Mouse (Mus musculus): ENCODE data around the gene Rab3a. TPM values are rescaled to one million over a fixed set of nuclear protein-coding genes. Genes with fewer than 3 reads are reported as not detected.
A peak's percentile ranks its signal among the peaks of the same experiment; 100 is the strongest.

Gene Rab3a
- polyA plus RNA-seq, 1 experiment from 2014 or later = 180 TPM

DNA sequence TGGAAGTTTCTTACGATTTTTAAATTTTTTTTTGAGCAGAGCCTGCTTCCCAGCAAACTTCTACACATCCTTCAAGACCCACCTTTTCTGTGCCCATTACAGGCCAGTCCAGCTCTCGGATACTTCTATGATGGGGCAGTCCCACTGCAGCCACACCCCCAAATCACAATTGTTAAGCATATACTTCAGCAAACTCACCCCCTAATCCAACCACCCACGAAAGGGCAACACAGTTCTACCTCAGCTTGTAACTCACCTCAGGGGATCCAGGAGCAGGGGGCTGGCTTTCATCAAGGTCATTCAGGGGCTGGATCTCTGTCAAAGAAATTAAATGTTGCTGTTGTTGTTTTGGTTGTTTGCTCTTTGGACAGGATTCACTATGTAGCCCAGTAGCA lies 32.6 kb downstream of the Rab3a start:
- Histone ChIP-seq H3K4me1 (peaks cover 19% of the 10 kb centered on the region), H3K9me3 (replicated peaks) (no peaks in the 10 kb centered on the region), H3K36me3 (ENCODE audit: poor library complexity, severe bottlenecking) (peaks cover 70% of the 10 kb centered on the region), H3K4me2 (no peak overlapping the region), H3K27ac (no peak overlapping the region), H3K9ac (no peak overlapping the region), H3K4me3 (no peak overlapping the region), H3K27me3 (0 out of 2 replicates have a peak, but pooled peaks cover 8% of the 10 kb centered on the region)
- 88% methylated on average over 3 of the region's 3 CpGs for WGBS
- ATAC-seq = no peak

DNA sequence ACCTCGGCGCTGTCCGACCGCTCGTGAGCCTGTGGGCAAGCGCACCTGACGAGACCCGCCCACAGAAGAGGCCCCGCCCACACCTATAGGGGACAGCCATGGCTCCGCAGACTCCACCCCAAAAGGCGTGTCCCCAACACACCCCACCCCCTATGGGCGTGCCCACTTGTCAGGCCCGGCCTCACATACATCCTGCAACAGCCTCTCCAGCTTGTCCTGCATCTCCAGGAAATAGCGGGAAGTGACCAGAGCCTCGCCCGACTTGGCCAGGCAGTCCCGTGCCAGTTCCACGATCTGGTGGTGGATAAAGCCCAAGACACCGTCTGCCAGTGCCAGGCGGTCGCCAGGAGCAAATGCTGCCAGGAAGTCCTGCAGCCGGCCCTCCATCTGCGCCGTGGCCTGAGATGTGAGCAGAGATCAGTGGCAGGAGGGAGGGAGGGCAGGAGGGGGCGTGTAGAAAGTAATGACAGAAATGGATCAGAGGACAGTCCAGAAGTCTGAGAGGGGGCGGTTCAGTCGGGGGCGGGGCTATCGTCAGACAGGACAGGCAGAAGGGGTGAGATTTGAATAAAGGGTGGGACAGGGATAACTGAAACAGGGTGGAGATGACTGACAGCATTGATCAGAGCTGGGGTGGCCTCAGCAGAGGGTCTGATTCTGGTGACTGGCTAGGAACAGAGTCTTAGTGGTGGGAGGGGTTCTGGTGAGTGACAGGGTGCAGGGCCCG lies 33.6 kb downstream of the Rab3a start:
- H3K4me1 ChIP-seq = peaks cover 28% of the 10 kb centered on the region
- 22% methylated on average over 30 of the region's 30 CpGs for WGBS
- H3K36me3 ChIP-seq (ENCODE audit: poor library complexity, severe bottlenecking) = peaks cover 63% of the 10 kb centered on the region
- no peak for ATAC-seq
- no peak overlapping the region for H3K4me3 ChIP-seq
- H3K9me3 ChIP-seq (replicated peaks) = no peaks in the 10 kb centered on the region
- no peak overlapping the region for H3K27ac ChIP-seq
- no peak overlapping the region for H3K9ac ChIP-seq
- H3K27me3 ChIP-seq = 0 out of 2 replicates have a peak, but pooled peaks cover 8% of the 10 kb centered on the region
- H3K4me2 ChIP-seq = no peak overlapping the region

DNA sequence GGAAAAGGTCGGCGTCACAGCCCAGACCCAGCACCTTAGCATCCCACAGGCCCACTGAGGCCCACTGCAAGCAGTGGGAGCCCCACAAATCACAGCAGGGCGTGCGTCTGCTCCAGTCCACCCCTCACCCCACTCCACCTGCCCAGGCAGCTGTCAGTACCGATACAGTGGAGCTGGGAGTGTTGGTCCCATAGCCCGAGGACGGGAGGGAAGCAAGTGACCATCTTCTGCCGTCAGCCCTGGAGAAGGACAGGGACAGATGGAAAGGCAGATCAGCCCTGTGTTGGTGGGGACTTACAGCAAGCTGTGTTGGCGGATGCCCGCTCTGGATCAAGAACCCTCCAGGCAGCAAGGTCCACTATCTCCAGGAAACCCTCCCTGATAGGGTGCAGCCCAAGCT lies 34.6 kb downstream of the Rab3a start:
- ATAC-seq = no peak
- no peak overlapping the region for H3K4me3 ChIP-seq
- H3K27me3 ChIP-seq = 0 out of 2 replicates have a peak, but pooled peaks cover 8% of the 10 kb centered on the region
- H3K4me1 ChIP-seq = peaks cover 33% of the 10 kb centered on the region
- H3K4me2 ChIP-seq = no peak overlapping the region
- 0 out of 2 replicates have a peak overlapping the region, but pooled peaks have one; percentile 2 for H3K9ac ChIP-seq
- no peaks in the 10 kb centered on the region for H3K9me3 ChIP-seq (replicated peaks)
- peaks cover 54% of the 10 kb centered on the region for H3K36me3 ChIP-seq (ENCODE audit: poor library complexity, severe bottlenecking)
- no peak overlapping the region for H3K27ac ChIP-seq
- whole genome bisulfite sequencing = 79% methylated on average over 10 of the region's 10 CpGs

DNA sequence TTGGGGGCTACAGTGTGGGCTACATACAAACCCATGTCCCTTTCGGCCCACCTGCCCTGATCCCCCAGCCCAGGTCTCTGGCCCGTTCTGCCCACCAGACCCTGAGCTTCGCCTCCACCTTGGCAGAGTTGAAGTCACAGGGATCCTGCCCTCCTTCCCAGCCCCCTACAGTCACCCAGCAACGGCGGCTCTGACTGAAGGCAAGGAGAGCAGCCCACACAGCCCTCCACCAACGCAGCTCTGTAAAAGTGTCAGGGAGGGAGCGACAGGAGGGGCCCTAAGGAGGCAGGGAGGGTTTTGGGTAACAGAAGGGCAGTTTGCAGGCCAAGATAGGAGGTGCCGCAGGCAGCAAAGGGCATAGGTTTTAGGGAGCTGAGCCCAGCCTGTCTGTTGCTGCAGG lies 36.4 kb downstream of the Rab3a start:
- Histone ChIP-seq H3K4me3 (no peak overlapping the region), H3K4me1 (peaks cover 33% of the 10 kb centered on the region), H3K9me3 (replicated peaks) (no peaks in the 10 kb centered on the region), H3K36me3 (ENCODE audit: poor library complexity, severe bottlenecking) (peaks cover 38% of the 10 kb centered on the region), H3K4me2 (peak overlapping the region; percentile 83), H3K27ac (no peak overlapping the region), H3K27me3 (peaks cover 16% of the 10 kb centered on the region; the same call in 1 of the 2 replicates), H3K9ac (peak overlapping the region; percentile 81)
- 66% methylated on average over 8 of the region's 8 CpGs for WGBS
- no peak for ATAC-seq

DNA sequence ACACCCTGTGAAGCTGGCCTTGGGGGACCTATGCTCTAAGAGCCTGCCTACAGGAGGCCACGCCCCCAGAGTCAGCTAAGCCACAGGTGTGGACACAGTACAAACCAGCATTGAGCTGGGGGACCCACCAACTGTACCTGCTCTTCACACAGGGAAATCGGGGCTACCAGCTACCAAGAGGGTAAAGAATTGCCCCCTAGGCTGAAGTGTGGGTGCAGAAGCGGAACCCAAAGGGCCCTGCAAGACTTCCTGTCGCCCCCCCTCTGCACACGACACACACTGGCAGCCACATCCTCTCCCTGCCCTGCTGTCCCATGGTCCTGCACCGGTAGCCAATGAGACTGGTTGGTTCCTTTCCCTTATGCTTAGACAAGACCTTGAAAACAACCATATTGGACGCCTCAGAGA lies 36.8 kb downstream of the Rab3a start:
- no peak for ATAC-seq
- no peak overlapping the region for H3K27ac ChIP-seq
- peak overlapping the region; percentile 81 for H3K9ac ChIP-seq
- peaks cover 38% of the 10 kb centered on the region for H3K4me1 ChIP-seq
- peak overlapping the region; percentile 57 for H3K4me3 ChIP-seq
- H3K27me3 ChIP-seq = peaks cover 16% of the 10 kb centered on the region; the same call in 1 of the 2 replicates
- peak overlapping the region; percentile 83 for H3K4me2 ChIP-seq
- peaks cover 34% of the 10 kb centered on the region for H3K36me3 ChIP-seq (ENCODE audit: poor library complexity, severe bottlenecking)
- WGBS = 82% methylated on average over 7 of the region's 7 CpGs
- no peaks in the 10 kb centered on the region for H3K9me3 ChIP-seq (replicated peaks)

DNA sequence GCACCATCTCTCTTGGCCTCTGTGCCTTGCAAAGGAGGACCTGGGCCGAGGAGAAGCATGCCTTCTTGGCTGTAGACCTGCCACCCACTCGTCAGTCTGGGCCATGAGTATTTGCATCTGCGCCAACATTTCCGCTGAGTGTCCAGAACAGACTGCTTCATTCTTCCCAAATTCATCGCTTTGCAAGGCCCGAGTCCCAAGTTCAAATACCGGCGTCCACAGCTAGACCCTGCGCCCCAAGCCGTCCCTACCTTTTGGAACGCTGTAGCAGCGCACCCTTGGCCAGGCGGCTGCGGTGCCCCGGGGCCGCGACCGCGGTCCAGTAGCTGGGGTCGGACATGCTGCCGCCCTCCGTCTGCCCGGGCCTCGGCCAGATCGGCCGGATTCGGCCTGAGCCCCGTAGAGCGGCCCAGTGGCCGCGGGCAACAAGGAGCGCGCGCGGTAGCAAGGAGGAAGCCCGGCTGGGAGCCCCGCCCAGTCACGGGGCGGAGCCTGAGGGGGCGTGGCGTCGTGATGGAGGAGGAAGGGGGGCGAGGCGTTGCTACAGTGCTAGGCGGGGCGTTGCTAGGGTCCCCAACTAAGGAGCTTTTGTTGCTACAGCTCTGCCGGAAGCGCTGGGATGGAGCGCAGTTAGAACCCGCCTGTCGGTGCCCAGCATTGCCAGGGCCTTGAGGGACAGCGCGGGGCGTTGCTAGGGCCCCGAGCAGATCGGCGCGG lies 37.7 kb downstream of the Rab3a start:
- 5% methylated on average over 58 of the region's 58 CpGs for WGBS
- Histone ChIP-seq H3K9ac (peak overlapping the region; percentile 81), H3K4me2 (peak overlapping the region; percentile 83), H3K4me1 (peaks cover 43% of the 10 kb centered on the region), H3K27ac (peak overlapping the region; percentile 91), H3K36me3 (ENCODE audit: poor library complexity, severe bottlenecking) (peaks cover 25% of the 10 kb centered on the region), H3K4me3 (peak overlapping the region; percentile 57), H3K9me3 (replicated peaks) (no peaks in the 10 kb centered on the region), H3K27me3 (peaks cover 16% of the 10 kb centered on the region; the same call in 1 of the 2 replicates)
- peak; percentile 88 for ATAC-seq

DNA sequence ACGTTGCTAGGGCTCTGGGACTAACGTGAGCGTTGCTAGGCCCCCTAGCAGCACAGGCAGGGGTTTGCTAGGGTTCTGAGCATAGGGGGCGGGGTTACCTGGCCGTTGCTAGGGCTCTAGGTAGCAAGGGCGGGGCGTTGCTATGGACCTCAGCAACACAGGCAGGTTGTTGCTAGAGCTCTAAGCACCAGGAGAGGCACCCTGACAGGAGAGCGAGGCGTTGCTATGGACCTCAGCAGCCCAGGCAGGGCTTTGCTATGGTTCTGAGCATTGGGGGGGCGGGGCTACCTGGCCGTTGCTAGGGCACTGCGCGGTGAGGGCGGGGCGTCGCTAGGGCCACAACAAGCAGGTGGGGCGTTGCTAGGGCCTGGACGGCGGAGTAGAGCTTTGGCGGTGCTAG lies 38.2 kb downstream of the Rab3a start:
- ATAC-seq = peak; percentile 46; the same call in 1 of the 2 replicates
- Histone ChIP-seq H3K36me3 (ENCODE audit: poor library complexity, severe bottlenecking) (peaks cover 20% of the 10 kb centered on the region), H3K27ac (peak overlapping the region; percentile 91), H3K4me3 (peak overlapping the region; percentile 57), H3K4me1 (peaks cover 47% of the 10 kb centered on the region), H3K4me2 (peak overlapping the region; percentile 83), H3K9ac (peak overlapping the region; percentile 81), H3K9me3 (replicated peaks) (no peaks in the 10 kb centered on the region), H3K27me3 (peaks cover 18% of the 10 kb centered on the region; the same call in 1 of the 2 replicates)
- WGBS = under 1% methylated on average over 20 of the region's 20 CpGs

DNA sequence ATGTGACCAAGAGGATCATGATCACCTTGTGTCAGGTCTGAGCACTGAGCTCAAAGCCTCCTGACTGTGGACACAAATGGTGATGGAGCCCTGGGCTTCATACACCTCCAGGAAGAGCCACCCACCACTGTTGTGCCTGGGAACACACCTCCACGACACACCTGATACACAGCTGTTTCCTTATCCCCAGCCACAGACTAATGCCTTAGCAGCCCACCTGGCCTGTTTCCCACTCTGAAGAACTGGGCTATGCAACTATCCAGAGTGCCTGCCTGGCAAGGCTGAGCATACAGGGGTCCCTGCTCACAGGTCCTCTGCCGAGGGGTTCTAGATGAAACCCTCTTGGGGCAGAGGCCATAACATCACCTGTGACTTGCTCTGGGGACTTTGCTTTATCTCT lies 39.7 kb downstream of the Rab3a start:
- no peak overlapping the region for H3K4me2 ChIP-seq
- H3K4me3 ChIP-seq = no peak overlapping the region
- H3K36me3 ChIP-seq (ENCODE audit: poor library complexity, severe bottlenecking) = peaks cover 4% of the 10 kb centered on the region
- no peak overlapping the region for H3K9ac ChIP-seq
- H3K4me1 ChIP-seq = peaks cover 56% of the 10 kb centered on the region
- no peak overlapping the region for H3K27ac ChIP-seq
- WGBS = 92% methylated on average over 2 of the region's 2 CpGs
- no peak for ATAC-seq
- H3K9me3 ChIP-seq (replicated peaks) = no peaks in the 10 kb centered on the region
- peaks cover 25% of the 10 kb centered on the region for H3K27me3 ChIP-seq

DNA sequence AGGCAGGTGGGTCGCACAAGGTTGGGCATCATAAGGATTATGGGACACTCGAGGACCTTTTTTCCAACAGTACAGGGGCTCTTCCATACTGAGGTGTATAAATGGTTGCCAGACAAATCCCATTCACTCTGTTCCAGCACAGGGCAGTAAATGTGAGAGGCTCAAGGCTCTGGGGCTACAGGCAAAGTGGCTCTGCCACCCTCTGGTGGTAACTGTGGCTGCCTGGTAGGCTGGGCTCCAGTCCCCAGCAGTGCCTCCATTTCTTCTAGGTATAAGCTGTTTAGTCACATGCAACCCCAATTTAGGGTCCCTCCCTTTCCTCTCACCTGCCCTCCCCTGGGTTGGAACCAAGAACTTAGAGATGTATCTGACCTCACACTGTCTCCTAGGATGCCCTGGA lies 40.9 kb downstream of the Rab3a start:
- Histone ChIP-seq H3K36me3 (ENCODE audit: poor library complexity, severe bottlenecking) (no peaks in the 10 kb centered on the region), H3K27me3 (peaks cover 36% of the 10 kb centered on the region), H3K9ac (no peak overlapping the region), H3K4me3 (no peak overlapping the region), H3K9me3 (replicated peaks) (no peaks in the 10 kb centered on the region), H3K4me1 (peaks cover 54% of the 10 kb centered on the region), H3K27ac (no peak overlapping the region), H3K4me2 (no peak overlapping the region)
- no peak for ATAC-seq
- WGBS = 85% methylated on average over 2 of the region's 2 CpGs

DNA sequence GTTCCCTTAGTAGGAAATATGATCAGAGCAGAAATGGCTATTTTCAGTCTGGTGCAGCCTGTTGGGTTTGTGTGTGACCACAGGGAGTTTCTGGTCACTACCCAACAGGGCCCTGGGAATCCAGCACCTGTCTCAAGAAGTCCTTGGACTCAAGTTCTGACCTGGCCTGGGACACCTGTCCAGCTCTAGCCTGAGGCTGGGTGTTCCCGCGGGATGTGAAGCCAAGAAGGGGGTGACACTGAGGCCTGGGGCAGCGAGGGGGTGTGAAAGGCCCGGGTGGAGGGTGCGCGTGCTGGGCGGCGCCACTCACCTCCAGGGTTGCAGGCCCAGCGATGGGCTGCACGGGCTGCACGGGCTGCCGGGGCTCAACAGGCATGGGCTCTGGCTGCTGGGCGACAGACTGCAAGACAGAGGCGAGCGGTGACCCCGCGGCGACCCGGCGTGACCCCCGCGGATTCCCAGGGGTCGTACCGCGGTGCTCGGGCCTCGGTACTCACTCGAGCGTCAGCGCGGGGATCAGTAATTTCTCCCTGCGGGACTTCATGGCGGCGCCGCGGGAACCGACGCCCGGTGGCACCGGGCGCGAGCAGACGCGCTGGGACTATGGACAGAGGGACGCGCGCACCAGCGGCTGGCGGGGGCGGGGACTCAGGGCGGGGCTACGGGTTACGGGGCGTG lies 42.1 kb downstream of the Rab3a start:
- 2% methylated on average over 53 of the region's 54 CpGs for WGBS
- peak overlapping the region; percentile 79 for H3K9ac ChIP-seq
- H3K27ac ChIP-seq = peak overlapping the region; percentile 57; the same call in 1 of the 2 replicates
- peak; percentile 2; the same call in 1 of the 2 replicates for ATAC-seq
- peak overlapping the region; percentile 58 for H3K4me3 ChIP-seq
- no peaks in the 10 kb centered on the region for H3K36me3 ChIP-seq (ENCODE audit: poor library complexity, severe bottlenecking)
- H3K27me3 ChIP-seq = peaks cover 41% of the 10 kb centered on the region
- no peaks in the 10 kb centered on the region for H3K9me3 ChIP-seq (replicated peaks)
- peak overlapping the region; percentile 85 for H3K4me2 ChIP-seq
- peaks cover 47% of the 10 kb centered on the region for H3K4me1 ChIP-seq

DNA sequence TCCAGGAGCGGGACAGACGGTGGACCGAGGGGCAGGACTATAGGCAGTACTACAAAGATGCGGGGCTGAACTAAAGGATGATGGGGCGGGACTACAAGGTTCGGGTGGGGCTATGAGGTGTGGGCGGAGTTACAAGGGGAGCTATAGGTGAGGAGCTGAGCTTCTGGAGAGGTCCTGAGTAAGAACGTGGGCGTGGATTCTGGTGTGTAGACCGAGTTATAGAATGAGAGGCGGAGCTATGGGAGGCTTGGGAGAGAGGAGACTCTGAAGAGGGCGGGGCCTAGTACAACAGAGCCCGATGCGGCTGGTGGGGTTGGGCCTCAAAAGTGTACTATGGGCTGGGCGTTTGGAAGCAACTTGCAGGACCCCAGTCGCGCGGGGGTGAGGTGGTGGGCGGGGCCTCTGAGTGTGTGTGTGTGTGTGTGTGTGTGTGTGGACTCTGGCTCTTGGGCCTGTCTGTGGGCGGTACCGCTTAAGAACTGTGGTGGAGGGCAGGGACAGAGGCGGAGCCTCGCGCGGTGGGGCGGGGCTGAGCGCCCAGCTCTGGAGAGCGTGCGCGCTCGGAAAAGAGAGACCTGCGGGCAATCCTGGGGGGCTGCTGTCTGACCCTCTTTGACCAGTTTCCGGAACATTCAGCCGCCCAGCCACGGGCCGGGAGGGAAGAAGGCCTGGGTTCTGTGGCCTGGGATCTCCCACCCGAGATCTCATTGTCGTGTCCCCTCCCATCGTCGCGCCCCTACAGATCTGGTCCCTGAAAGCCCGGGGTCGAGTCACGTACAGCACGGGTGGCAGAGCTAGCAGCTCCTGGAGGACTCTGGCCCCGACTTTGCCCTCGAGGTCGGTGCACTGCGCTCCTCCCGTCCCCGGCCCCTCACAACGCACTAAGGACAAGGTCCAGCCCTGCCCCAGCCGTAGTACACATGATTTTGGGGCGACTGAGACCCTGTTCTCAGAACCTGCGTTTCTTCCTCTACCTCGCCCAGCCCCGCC lies 42.9 kb downstream of the Rab3a start:
- under 1% methylated on average over 51 of the region's 57 CpGs for WGBS
- Histone ChIP-seq H3K27ac (peak overlapping the region; percentile 59), H3K9me3 (replicated peaks) (no peaks in the 10 kb centered on the region), H3K9ac (peak overlapping the region; percentile 79), H3K4me3 (peak overlapping the region; percentile 58), H3K27me3 (peaks cover 48% of the 10 kb centered on the region), H3K4me1 (peaks cover 40% of the 10 kb centered on the region), H3K4me2 (peak overlapping the region; percentile 85), H3K36me3 (ENCODE audit: poor library complexity, severe bottlenecking) (no peaks in the 10 kb centered on the region)
- peak; percentile 87 for ATAC-seq

All from forebrain, embryonic 13.5 days (tissue).